Mouse (Mus musculus): ENCODE measurements at regions not wholly inside any gene's neighbourhood (a gene's known extent, or its start where the extent isn't known, plus 50 kb on each side); places are given as distances from the start of the nearest gene placed in this dataset.
"Not testable (repeated sequence)": the region's sequence is repeated elsewhere in the genome, so short reads cannot be mapped to it uniquely, and the experiment has no call there.

DNA sequence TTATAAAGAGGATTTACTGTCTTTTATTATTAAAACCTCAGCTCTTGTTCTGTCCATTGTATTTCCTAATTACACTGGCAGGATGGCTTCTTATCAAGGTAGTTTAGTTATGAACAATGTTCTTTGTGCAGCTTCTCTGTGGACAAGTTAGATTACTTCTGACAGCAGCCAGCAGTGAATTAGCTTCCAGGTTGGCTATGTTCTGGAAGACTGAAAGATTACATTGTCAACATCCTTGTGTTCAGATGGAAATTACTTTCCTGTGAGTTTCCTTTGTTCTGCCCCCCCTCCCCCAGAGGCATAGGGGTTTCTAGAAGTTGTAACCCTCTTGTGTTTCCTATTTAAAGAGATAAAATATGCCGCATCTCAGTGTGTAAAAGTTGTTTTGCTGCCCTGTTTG is 846.1 kb downstream of the Car8 start:
- DNase-seq: no peak

DNA sequence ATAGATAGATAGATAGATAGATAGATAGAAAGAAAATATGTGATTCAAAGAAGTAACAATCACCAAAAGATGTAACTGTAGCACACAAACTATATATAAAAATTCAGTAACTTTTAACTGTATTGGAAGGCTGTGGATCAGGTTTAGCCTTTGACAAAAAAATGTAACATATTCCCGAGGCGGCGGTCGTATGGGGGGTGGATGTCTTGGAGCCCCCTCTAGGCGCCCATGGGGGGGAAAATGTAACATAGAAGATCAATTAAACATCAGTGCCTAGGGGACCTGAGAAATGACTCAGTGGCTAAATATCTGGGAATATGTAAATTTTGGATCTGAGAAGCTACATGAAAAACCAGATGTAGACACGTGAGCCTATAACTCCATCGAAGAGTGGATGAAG is 847.2 kb downstream of the Car8 start:
- DNase-seq: no peak

DNA sequence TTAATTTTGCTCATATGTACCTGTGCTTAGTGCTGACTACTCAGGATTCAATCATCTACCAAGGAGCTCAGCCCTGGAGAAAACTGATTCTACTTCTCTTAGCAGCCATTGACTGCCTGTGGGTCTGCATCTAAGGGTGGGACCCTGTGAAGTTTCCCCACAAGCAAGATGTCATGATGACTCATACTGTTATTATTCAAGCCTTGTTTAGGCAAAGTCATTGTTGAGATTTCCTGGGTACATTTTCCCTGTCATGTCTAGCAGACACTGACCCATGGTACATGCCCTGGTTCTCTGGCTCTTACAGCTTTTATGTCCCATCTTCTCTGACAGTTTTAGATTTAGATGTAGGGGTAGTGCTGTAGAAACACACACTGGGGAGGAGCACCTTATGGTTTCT is 853.8 kb downstream of the Car8 start:
- DNase-seq: no peak

DNA sequence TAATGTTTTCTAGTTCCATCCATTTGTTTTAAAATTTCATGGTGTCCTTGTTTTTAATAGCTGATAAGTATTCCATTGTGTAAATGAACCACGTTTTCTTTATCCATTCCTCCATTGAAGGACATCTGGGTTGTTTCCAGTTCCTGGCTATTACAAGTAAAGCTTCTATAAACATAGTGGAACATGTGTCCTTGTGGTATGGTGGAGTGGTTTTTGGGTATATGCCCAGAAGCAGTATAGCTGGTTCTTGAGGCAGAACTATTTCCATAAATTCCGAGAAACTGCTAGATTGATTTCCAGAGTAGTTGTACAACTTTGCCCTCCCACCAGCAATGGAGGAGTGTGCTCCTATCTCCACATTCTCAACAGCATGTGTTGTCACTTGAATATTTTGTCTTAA is 858.8 kb downstream of the Car8 start:
- DNase-seq: no peak

DNA sequence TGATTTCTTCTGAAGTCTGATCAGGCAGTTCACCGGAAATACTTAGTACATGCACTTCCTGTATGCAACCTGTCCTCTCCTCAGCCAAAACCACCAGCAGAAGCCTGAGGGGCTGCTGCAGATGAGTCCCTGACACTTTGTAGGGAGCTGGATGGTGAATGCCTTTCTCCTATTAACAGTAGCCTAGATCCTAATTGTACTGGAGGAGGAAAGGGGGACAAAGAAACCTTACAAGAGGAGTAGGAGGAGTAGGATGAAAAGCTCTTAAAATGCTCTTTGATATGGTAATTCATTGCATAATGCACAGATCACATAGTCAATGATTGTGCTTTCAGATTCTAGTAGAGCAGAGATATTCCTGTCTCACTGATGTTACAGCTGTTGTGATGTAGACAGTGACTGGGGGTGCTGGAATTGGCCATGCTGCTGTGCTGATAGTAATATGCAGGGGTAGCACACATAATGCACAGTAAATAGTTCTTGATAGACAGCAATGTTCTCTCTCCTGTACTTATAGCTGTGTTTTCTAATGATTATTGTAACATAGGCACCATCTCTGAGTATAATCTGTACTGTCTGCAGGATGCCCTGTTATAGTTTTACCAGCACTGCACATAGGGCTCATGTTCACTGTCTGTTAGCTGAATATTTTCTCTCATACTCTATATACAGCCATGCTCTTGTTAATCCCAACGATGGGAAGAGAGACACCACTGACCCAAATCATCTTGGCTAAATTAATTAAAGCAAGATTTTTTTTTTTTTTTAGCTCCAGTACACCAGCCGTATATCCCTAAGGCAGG is 874.4 kb downstream of the Car8 start:
- DNase-seq: no peak

DNA sequence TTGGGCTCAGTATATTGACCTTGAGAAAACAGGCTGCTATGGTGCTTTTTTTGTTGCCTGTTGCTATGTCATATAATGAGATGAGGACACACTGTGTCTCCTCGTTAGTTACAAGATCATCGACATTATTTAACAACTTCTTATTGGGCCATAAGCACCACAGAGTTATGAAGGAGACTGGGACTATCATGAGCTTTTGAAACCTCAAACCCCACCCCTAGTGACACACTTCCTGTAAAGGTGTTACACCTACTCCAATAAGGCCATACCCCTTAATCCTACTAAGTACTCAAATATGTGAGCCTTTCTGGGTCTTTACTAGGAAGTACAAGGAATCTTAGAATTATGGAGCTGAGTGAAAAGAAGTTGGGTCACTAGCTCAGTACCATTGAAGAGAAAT is 875.3 kb downstream of the Car8 start:
- DNase-seq: no peak

DNA sequence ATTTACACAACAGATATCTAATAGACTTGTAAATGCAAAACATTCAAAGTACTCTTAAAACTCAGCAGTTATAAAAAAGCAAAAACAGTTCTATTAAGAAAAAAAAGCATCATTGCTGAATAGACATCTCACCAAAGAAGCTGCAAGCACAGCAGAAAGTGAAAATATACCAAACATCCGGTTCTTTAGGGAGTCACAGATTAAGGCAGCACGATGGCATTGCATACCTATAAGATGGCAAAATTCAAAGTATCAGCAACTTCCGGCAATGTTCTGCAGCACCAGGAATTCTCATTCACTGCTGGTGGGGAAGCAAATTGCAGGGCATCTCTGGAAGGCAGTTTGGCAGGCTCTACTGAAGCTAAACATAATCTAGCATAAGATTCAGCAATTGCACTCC is 882.6 kb downstream of the Car8 start:
- DNase-seq: no peak

DNA sequence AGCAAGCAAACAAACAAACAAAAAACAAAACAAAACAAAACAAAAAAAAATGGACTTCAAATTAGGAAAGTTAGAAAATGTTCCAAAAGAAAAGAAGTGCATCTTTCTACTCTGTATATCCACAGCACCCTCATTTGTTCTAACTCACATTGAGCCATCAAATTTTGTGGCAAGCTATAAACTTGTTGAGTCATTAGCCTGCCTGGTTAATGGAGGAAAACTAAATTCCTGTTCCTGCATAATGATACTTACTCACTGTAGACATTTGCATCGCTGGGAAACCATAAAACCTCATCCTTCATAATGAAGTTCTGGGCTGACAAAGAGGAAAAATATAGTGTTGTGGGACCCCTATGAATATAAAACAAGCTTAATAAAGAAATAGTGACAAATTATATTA is 891.5 kb downstream of the Car8 start:
- DNase-seq: no peak

DNA sequence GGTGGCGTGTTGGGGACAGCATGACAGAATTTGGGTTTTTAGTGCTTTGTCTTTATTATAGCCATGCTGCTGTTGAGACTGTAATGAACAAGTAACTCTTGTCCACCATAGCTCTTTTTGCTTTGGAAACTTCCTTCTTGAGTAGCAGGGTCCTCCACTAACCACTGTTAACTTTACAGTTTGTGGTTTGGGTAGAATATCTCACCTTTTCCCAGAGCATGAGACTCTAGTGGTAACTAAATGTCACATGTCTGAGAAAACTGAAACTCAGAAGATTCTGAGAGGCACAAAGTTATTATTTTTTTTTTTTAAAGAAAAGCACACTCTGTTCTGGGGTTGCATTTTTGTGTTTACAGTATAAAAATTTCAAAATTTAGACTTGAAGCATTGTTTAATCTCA is 897.7 kb downstream of the Car8 start:
- no peak for DNase-seq

DNA sequence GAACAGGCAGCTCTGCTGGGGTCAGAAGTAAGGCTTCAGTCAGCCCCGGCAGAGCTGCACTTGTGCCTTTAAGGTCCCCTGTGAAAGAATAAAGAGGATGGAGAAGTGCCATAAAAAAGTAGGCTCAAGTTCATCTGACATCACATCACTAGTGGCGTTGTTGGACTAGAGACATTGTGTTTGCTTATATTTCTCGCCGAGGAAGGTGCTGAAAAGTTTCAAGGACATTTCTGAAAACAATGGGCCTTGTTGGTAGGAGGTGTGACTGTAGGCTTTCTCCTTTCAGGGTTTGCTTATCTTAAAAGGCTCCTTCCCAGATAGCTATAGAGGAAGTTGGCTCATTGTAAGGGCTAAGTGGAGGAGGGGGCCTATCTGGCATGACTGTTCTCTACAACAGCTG is 924.6 kb downstream of the Car8 start:
- no peak for DNase-seq

DNA sequence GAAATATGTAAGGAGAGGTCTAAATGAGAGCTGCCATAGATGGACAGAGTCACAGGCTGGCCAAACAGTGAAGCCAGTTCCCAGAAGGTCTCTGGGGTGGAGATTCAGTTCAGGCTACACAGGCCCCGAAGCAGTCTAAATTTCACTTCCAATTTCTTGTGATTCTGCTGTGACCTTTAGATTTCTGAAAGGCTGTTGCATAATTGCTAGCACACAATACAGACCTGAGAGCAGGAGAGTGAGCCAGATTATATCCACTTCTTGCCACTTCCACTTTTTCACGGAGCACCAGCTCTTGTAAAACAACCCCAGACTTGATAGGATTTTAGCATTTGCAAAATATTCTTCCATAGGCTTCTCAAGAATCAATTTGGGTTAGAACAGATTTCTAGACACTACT is 925.6 kb downstream of the Car8 start:
- DNase-seq: no peak

DNA sequence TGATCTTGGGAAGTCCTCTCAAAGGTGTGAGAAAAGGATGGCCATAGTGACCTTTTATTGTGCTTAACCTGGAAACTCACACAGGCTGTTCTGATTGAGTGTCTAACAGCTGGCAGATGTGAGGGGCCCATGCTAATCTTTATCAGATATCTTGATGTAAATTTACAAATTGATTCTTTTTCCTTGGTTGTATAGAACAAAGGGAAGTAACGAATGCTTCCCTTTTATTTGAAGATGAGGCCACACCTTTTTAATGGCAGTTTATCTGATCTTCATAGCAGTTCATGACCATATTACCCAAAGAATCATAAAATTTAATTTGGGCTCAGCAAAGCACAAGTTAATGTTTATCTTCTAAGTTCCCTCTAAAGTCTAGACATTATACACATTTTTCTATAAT is 926.7 kb downstream of the Car8 start:
- DNase-seq: no peak

DNA sequence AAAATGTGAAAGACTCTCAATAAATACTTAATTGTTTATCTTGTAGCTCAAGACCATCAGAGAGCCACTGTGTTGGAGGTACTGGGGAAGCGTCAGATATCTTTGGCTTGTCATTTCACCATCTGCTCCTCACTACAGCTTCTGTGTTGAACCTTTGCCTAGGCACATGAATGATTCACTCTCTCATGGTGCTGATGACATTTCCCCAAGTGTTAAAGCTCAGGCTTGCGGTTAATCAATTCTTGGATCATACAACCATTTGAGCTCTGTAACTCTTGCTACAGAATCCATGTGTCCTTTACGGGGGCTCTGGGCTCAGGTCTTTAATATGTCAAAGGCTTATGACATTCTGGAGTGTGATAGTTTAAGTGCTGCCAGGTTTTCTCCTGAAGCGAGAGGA is 969.8 kb downstream of the Car8 start:
- DNase-seq: no peak

DNA sequence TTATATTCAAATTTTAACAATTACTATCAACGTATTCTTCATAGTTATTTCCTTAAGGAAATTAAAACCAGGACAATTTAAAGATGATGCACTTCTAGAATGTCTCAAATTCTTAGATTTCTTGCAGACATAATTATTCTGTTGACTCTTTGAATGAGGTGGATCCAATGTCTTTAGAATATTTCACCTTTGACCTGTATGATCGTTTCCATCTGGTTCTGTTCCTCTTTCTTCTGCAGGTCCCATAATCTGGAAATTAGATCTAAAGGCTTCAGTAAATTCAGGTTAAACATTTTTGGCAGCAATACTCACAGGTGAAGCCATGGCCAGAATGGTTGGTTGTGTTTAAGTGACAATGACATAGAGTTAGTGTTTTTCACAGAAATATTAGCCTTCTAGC is 982.4 kb downstream of the Car8 start:
- no peak for DNase-seq

DNA sequence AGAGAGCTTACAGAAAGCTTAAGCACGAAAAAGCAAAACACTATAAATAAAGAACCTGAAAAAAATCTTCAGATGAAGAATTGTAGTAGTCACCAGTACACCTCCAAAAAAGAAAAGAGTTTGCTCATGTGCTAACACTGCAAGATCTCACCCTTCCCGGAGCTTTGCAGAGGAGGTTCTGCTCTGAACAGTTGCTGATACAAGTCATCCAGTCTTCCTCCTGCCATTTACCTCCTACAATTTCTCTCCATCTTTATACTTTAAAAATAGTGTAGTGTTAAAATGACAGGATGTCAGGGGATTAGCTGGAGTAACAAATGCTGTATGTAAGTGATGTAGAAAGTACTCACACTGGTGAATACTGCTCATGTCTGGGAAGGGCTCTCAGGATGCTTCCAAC is 985.2 kb downstream of the Car8 start:
- DNase-seq: no peak

DNA sequence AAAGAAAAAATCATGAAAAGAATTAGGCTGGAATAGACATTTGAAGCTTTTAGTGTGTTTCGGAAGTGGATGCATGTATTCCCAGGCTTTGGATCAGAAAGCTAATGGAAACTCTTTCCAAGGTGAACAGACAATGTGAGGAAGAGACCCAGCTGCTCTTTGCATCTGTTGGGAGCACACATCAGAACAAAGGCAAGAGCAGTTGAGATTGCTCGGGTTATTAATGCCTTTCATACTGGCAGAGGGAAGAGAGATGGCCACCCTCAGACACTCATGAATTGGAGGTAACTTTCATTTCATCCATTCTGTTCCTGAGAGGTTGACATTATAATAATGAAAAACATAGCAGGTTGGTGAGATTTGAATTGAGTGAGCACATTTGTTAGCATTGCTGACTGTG is 987.2 kb downstream of the Car8 start:
- DNase-seq: no peak

DNA sequence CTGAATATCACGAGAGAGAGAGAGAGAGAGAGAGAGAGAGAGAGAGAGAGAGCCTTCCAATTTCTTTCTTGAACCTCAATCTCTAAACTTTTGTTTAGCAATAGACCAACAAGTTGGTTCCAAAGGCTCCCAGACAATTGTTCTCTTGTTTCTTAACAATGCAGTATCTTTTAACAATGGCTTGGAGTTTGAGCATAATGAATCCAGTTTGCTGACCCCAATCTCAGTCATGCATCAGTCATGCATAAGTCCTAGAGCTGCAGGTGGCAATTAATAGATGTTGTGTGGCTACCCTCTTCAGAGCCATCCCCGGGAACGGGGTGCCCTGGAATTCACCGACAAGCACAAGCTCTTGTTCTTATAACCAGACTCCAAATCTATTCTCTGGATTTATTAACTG is 991.0 kb downstream of the Car8 start:
- no peak for DNase-seq

DNA sequence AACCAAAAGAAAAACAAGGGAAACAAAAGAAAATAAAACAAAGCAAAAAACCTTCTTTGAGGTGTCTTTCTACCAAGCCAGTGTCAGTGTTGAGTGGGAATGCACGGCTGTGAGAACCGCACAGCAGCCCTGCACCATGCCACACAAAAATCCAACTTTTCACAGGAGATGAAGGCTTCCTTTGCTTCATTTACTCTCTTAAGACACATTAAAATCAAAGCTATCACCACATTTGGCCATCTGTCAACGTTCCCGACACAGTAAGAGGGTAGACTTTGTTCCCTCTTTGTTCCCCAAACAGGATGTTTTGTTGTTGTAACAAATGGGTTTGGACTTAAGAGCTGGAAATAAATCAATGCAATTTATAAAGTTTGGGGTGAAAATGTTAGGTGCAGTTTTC is 991.6 kb downstream of the Car8 start:
- DNase-seq: no peak

DNA sequence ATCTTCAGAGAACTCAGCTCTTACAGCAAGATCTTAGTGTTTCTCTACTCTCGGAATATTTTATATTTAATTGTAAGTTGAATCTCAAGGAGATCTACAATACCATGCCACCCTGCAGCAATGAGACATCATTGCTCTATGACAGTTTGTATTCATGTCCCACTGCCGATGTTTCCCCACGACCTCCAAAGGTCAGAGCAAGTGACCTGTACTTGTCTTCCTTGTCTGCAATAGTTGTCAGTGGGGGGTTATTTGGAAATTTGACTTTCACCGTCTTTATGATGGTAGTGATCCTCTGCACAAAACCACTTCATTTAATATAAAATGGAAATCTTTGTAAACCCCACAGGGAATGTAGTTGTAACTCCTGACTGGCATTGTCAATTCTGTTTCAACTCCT is 992.0 kb downstream of the Car8 start:
- DNase-seq: no peak

DNA sequence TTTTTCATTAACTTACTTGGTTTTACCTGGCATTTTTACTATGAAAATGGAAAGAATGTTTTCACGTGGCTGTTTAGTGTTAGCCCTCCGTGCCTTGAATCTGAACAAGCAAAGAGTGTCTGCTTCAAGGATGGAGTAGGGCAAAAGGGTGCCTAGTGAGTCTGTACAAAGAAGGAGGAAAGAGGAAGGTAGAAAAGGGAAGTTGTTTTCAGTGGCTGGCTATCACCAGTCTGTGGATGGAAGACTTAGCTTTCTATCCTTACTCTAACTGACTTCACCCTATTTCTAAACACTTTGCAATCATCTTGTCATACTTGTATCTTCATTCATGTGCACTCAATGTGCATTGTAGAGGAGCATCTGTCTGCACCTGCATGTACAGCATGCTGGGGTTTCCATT is 993.2 kb downstream of the Car8 start:
- no peak for DNase-seq

DNA sequence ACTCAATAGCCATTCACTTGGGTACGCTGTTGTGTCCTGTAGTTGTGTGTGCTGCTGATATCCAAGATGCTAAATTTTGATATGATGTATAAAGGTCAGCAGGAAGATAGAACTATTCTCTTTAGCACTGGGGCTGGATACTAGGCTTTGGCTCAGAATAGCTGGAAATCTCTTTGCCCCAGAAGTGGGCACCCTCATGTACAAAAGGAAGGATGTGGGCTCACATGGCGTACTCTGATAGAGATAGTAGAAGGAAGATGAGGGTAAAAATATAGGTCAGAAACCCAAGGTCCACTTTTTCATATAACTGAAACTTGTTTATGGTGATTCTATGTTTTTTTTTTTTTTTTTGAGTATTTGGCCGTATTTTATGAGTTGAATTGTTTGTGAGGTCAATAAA is 1001.0 kb downstream of the Car8 start:
- DNase-seq: no peak

DNA sequence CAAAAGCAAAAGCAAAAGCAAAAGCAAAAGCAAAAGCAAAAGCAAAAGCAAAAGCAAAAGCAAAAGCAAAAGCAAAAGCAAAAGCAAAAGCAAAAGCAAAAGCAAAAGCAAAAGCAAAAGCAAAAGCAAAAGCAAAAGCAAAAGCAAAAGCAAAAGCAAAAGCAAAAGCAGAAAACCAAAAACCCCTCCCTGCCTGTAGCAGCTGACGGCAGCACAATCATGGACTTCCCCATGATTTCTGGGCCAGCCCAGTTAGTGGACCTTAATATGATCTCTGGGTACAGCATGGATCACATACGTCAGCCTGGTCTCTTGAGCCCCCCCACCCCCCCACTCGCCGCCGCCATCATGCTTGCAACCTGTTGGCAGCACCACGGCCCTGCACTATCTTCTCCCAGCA is 1004.3 kb downstream of the Car8 start:
- not testable (repeated sequence) for DNase-seq

DNA sequence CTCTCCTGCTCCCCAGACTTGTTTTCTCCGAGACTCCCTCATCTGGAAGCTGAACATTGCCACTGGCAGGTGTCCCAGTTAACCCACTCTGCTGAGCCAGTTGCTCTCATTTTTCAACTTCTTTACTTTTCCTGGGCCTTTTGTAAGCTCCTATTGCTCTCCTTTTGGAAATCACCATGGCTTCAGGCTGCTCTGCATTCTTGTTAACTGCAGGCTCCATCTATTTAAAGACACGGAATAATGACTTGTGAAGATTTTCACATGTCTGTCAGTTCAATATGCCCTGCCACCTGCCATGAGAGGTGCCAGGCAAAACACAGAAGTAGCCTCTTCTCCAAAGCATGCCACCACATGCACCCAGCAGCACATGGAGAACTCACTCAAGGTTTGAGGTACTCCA is 1009.9 kb downstream of the Car8 start:
- no peak for DNase-seq

DNA sequence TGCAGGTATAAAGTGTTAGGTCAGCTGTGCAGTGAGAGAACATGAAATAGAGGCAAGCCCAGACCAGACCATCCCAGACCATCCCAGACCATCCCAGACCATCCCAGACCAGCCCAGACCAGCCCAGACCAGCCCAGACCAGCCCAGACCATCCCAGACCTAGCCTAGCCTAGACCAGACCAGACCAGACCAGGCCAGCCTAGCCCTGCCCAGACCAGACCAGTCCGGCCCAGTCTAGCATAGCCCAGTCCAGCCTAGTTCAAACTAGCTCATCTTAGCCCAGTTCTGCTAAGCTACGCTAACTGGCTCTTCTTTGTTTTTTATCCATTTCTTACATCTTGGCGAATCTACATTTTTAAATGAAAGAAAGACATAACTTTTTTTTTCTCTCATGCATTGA is 1015.9 kb downstream of the Car8 start:
- no peak for DNase-seq

DNA sequence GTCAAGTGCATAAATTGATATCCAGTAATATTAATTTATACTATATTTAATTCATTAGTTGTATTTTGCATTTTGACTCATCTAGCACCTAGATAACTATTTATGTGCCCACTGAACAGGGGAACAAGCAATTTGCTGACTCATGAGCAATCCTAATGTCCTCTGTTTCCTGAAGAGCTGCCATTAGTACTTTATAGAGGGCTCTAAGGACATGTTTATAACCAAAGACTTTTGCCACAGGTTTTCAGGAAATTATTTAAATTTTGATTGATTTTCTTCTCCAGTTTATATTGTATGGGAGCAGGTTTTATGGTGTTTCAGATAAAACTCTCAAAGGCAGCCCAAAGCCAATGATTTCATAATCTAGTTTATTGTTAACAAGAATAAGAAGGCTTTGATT is 1018.4 kb downstream of the Car8 start:
- DNase-seq: no peak

Data from cerebellum, adult 8-10 months (tissue).